Mouse (Mus musculus) lung, embryonic 15.5 days (tissue): Measurements from ENCODE around the gene Zfp553. TPM values are rescaled to one million over a fixed set of nuclear protein-coding genes. Genes with fewer than 3 reads are reported as not detected.

Experiments used
- ATAC-seq: fragments of 200-750 bp; cut with Nextera tagmentation; 2 replicates; pipeline ENCODE4 v1.8.0; 2017; ENCODE audit warnings: moderate number of reproducible peaks, borderline replicate concordance; ENCODE audit not compliant: low FRiP score, low TSS enrichment; ENCODE audit errors: extremely low read depth
- H3K27ac ChIP-seq: fragments of 300-500 bp; sonication (generic); 2 replicates; pipeline ENCODE4 v1.5.1; 2015; ENCODE audit warnings: moderate library complexity, mild to moderate bottlenecking, inconsistent platforms
- H3K27me3 ChIP-seq: fragments of 300-500 bp; sonication (generic); 2 replicates; pipeline ENCODE4 v1.6.1; 2015; ENCODE audit warnings: inconsistent platforms
- H3K36me3 ChIP-seq: fragments of 300-500 bp; sonication (generic); 2 replicates; pipeline ENCODE4 v1.6.1; 2015; ENCODE audit warnings: inconsistent platforms
- H3K4me1 ChIP-seq: fragments of 300-500 bp; sonication (generic); 2 replicates; pipeline ENCODE4 v1.6.1; 2015; ENCODE audit warnings: inconsistent platforms
- H3K4me2 ChIP-seq: fragments of 300-500 bp; sonication (generic); 2 replicates; pipeline ENCODE4 v1.6.1; 2015; ENCODE audit warnings: inconsistent platforms, mild to moderate bottlenecking, moderate library complexity
- H3K4me3 ChIP-seq: fragments of 300-500 bp; sonication (generic); 2 replicates; pipeline ENCODE4 v1.5.1; 2015; ENCODE audit warnings: mild to moderate bottlenecking, inconsistent platforms
- H3K9ac ChIP-seq: fragments of 300-500 bp; sonication (generic); 2 replicates; pipeline ENCODE4 v1.6.1; 2015; ENCODE audit warnings: inconsistent platforms
- H3K9me3 ChIP-seq: fragments of 300-500 bp; sonication (generic); 2 replicates; pipeline ENCODE4 v1.6.1; 2016; ENCODE audit warnings: inconsistent platforms
- WGBS: fragments of 180-500 bp; shearing (Covaris S2); methylation state at CpG from one replicate; pipeline ENCODE4 v1.1.7; 2015; 5-methylcytosine and 5-hydroxymethylcytosine counted together
- polyA plus RNA-seq: library from polyadenylated mRNA; unstranded; fragments of >200 nt; fragmentation: Nextera tagmentation; extraction: Ambion mirVana; gene quantifications from 2 replicates; pipeline ENCODE4 v1.2.1, GENCODE M21; 2015

Gene Zfp553
- polyA plus RNA-seq, 1 experiment from 2014 or later, result 36.8 TPM

DNA sequence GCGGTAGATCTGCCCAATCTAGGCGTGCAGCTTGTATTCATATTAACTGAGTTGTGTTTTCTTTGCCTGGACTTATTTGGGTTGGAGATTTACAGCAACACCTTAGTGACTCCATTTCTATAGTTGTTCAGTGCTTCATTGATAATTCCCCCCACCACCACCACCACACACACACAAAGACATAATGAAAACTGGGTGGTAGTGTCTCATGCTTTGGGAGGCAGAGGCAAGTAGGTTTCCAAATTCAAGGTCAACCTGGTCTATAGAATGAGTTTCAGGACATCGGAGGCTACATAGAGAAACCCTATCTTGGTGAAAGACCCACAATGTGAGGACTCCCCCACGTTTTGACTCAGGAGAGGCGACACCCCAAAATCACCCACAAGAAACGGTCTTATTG lies 8.2 kb upstream of the Zfp553 start:
- no peak for ATAC-seq
- Histone ChIP-seq H3K9ac (no peak overlapping the region), H3K27me3 (no peaks in the 10 kb centered on the region), H3K27ac (no peak overlapping the region), H3K4me3 (no peak overlapping the region), H3K4me2 (no peak overlapping the region), H3K36me3 (peaks cover 5% of the 10 kb centered on the region; the same call in 1 of the 2 replicates), H3K9me3 (no peaks in the 10 kb centered on the region), H3K4me1 (no peaks in the 10 kb centered on the region; the same call in 1 of the 2 replicates)
- 85% methylated on average over 6 of the region's 6 CpGs for WGBS

DNA sequence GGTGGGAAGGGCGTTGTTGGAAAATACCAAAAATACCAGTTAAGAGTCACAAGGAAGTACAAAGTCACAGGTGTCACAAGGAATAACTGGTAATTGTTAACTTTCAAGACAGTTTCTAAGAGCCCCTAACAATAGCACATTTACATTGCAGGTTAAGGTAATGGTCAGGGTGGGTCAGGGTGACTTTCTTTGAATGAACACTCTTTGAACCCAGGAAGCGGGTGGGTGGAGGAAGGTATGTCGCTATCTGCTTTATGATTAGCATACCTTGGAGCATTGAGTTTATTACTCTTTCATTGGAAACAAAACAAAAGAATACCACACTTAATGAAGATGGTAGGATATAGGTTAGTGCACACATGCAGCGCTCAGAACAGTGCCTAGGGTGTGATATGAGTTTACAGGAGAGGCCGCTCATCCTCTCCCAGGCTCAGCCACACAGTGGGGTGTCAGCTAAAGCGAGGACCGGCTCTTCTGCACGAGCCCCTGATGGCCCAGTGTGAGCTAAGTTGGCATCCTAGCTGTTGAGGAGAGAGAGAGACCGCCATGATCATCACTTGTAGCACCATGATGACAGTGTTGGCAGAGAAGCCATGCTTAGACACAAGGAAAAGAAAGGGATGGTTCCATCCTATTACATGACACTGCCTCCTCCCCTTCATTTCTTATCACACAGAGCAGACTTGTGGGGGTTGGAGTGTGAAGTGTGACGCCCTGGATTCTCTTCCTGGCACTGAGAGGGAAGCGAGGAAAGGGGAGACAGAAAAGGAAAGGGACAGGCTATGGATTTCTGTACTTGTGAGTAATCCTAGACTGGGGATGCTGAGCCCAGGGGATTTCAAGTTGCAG lies 7.5 kb upstream of the Zfp553 start:
- no peak overlapping the region for H3K9ac ChIP-seq
- peak; percentile 30; the same call in 1 of the 2 replicates for ATAC-seq
- H3K4me1 ChIP-seq, result peaks cover 7% of the 10 kb centered on the region
- H3K36me3 ChIP-seq, result peaks cover 10% of the 10 kb centered on the region; the same call in 1 of the 2 replicates
- H3K4me2 ChIP-seq, result no peak overlapping the region
- WGBS, result 84% methylated on average over 11 of the region's 11 CpGs
- no peaks in the 10 kb centered on the region for H3K9me3 ChIP-seq
- no peaks in the 10 kb centered on the region for H3K27me3 ChIP-seq
- H3K4me3 ChIP-seq, result no peak overlapping the region
- H3K27ac ChIP-seq, result no peak overlapping the region

DNA sequence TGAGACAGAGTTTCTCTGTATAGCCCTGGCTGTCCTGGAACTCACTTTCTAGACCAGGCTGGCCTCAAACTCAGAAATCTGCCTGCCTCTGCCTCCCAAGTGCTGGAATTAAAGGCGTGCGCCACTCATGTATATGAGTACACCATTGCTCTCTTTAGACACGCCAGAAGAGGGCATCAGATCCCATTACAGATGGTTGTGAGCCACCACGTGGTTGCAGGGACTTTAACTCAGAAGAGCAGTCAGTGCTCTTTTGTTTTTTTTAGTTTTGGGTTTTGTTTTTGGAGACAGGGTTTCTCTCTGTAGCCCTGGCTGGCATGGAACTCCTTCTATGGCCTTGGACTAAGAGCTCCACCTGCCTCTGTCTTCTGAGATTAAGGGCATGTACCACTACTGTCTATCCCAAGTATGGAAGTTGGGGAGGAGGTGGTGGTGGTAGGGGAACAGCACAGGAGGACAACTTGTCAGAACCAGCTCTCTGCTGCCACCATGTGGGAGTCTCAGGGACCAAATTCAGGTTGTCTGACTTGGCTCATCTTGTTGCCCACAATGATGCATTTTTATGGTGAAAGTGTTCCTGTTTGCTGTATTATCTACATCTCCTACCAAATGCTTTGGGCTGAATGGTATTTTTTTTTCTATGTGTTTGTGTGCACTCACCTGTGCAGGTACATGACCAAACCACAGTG lies 4.1 kb upstream of the Zfp553 start:
- no peak overlapping the region for H3K4me3 ChIP-seq
- H3K27ac ChIP-seq, result no peak overlapping the region
- H3K27me3 ChIP-seq, result no peaks in the 10 kb centered on the region
- H3K36me3 ChIP-seq, result peaks cover 12% of the 10 kb centered on the region; the same call in 1 of the 2 replicates
- no peak for ATAC-seq
- H3K9ac ChIP-seq, result no peak overlapping the region
- WGBS, result 59% methylated on average over 4 of the region's 4 CpGs
- no peak overlapping the region for H3K4me2 ChIP-seq
- H3K9me3 ChIP-seq, result no peaks in the 10 kb centered on the region
- peaks cover 24% of the 10 kb centered on the region for H3K4me1 ChIP-seq

DNA sequence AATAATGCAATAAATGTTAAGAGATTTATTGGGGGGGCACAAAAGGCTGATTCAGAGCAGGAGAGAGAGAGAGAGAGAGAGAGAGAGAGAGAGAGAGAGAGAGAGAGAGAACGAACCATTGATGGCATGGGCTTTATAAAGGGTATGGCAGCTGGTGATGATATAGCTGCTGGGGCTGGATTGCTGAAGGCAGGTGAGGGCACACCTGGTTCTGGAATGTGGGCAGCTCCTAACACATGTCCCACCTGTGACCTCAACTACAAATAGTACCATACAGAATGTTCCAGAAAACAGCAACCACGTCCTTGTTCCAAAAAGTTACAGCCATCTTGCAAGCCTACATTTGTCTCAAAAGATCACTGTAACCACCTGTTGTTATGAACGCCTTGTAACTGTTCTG lies 1.5 kb upstream of the Zfp553 start:
- Histone ChIP-seq H3K27me3 (no peaks in the 10 kb centered on the region), H3K9me3 (no peaks in the 10 kb centered on the region), H3K4me2 (peak overlapping the region; percentile 66), H3K9ac (peak overlapping the region; percentile 94), H3K36me3 (peaks cover 29% of the 10 kb centered on the region), H3K4me1 (peaks cover 33% of the 10 kb centered on the region), H3K27ac (no peak overlapping the region), H3K4me3 (peak overlapping the region; percentile 95)
- no peak for ATAC-seq
- 42% methylated on average over 3 of the region's 3 CpGs for WGBS

DNA sequence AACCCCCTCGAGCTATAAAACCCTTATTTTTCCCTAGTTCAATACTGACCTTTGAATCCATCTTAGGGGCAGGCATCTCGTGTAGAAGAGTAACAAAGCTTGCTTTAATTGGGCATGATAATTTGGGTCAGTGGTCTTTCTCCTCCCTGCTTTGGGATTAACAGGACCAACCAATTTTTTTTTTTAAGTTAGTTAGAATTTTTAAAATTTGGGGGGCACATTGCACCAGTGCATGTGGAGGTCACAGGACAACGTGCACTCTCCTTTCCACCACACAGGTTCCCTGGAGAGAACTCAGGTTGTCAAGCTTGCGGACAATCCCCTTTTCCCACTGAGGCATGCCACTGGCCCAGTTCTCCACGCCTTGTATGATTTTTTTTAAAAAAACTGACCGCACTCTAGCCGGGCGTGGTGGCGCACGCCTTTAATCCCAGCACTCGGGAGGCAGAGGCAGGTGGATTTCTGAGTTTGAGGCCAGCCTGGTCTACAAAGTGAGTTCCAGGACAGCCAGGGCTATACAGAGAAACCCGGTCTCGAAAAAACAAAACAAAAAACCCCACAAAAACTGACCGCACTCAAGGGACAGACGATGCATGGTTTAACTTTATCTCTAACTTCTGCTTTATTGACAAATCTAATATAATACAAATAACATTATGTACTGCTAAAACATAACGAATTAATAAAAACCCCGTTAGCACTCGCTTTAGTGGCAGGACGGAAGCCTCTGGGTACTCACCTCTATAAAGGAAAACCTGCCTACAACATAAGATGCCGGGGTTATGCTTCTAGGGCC lies 837 bp upstream of the Zfp553 start:
- Histone ChIP-seq H3K9me3 (no peaks in the 10 kb centered on the region), H3K36me3 (peaks cover 35% of the 10 kb centered on the region), H3K4me3 (peak overlapping the region; percentile 95), H3K4me1 (peaks cover 33% of the 10 kb centered on the region), H3K4me2 (peak overlapping the region; percentile 66), H3K9ac (peak overlapping the region; percentile 94), H3K27ac (peak overlapping the region; percentile 99), H3K27me3 (no peaks in the 10 kb centered on the region)
- 2% methylated on average over 20 of the region's 20 CpGs for whole genome bisulfite sequencing
- ATAC-seq, result no peak

DNA sequence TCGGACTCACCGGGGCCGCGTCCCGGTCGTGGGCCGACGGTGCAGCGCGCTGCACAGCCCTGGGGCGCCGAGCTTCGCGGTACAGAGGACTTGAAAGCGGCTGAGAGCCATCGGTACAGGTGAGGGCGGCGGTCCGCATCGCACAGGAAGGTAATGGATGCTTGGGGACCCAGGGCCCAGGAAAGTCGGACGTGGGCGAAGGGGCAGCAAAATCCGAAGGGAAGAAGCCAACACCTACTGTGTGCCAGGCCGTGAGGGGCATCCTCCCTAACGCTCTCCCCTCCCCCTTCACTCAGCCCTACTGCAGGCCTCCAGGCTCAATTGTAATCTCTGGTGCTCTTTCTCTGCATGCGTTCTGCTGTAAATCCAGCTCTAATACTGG lies 498 bp downstream of the Zfp553 start:
- Histone ChIP-seq H3K27me3 (no peaks in the 10 kb centered on the region), H3K27ac (peak overlapping the region; percentile 99), H3K4me3 (peak overlapping the region; percentile 95), H3K9ac (peak overlapping the region; percentile 94), H3K9me3 (no peaks in the 10 kb centered on the region), H3K36me3 (peaks cover 49% of the 10 kb centered on the region), H3K4me2 (peak overlapping the region; percentile 66), H3K4me1 (peaks cover 33% of the 10 kb centered on the region)
- ATAC-seq, result peak; percentile 24; the same call in 1 of the 2 replicates
- under 1% methylated on average over 27 of the region's 27 CpGs for WGBS

DNA sequence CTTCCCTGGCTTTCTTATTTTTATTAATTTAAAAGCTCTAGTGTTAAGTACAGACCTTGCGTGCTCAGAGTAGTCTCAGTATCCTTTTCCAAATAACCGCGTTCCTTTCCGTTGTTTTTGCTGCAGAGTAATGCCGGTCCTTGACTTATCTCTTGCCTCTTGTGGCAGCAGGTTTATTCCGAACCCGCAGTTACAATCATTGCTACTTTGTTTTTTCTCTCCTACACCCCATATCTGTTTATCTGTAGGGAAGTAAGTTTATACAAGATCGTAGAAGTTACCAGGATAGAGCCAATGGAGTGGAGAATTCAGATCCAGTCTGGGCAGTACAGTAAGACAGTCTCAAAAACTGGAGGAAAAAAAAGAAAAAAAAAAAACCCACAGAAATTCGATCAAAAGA lies 904 bp downstream of the Zfp553 start:
- Histone ChIP-seq H3K36me3 (peaks cover 53% of the 10 kb centered on the region), H3K9me3 (no peaks in the 10 kb centered on the region), H3K27ac (peak overlapping the region; percentile 99), H3K4me3 (peak overlapping the region; percentile 95), H3K9ac (peak overlapping the region; percentile 94), H3K4me2 (peak overlapping the region; percentile 66), H3K27me3 (no peaks in the 10 kb centered on the region), H3K4me1 (peaks cover 33% of the 10 kb centered on the region)
- 1% methylated on average over 9 of the region's 9 CpGs for WGBS
- no peak for ATAC-seq

DNA sequence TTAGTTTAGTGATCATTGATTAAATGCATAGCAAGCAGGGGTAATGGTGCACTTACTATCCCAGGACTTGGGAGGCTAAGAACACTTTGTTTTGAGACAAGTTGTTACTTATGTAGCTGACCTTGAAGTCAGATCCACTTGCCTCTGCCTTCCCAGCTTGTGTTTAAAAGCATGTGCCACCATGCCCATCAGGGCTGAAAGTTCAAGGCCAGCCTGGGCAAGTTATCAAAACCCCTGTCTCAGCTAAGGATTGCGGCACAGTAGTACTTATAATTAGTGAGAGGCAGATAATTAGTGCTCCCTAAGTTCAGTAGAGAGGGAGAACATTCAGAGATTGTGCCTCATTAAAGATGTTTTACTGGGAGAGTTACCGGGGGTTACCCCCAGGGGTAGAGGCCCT lies 1.9 kb downstream of the Zfp553 start:
- no peak overlapping the region for H3K4me3 ChIP-seq
- no peak overlapping the region for H3K27ac ChIP-seq
- no peaks in the 10 kb centered on the region for H3K9me3 ChIP-seq
- H3K4me1 ChIP-seq, result peaks cover 32% of the 10 kb centered on the region
- H3K4me2 ChIP-seq, result peak overlapping the region; percentile 66
- H3K36me3 ChIP-seq, result peaks cover 51% of the 10 kb centered on the region
- 0 out of 2 replicates have a peak overlapping the region, but pooled peaks have one; percentile 7 for H3K9ac ChIP-seq
- WGBS, result 95% methylated on average over 2 of the region's 2 CpGs
- ATAC-seq, result no peak
- no peaks in the 10 kb centered on the region for H3K27me3 ChIP-seq

DNA sequence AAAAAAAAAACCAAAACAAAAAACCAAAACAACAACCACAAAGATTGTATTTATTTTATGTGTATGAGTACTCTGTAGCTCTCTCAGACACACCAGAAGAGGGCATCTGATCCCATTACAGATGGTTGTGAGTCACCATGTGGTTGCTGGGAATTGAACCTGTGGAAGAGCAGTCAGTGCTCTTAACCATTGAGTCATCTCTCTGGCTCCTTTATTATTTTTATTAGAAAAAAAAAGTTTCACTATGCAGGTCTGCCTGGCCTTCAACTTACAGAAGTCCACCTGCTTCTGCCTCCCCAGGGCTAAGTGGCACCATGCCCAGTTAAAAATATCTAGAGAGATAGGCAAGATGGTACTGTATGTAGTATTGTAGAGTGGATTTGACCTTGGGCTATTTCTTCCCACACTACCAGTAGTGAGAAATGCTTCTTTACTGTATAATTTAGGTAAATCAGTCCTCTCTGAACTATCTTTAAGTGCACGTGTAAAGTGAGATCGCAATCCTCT lies 10.6 kb downstream of the Zfp553 start:
- 36% methylated on average over 2 of the region's 2 CpGs for WGBS
- ATAC-seq, result no peak

DNA sequence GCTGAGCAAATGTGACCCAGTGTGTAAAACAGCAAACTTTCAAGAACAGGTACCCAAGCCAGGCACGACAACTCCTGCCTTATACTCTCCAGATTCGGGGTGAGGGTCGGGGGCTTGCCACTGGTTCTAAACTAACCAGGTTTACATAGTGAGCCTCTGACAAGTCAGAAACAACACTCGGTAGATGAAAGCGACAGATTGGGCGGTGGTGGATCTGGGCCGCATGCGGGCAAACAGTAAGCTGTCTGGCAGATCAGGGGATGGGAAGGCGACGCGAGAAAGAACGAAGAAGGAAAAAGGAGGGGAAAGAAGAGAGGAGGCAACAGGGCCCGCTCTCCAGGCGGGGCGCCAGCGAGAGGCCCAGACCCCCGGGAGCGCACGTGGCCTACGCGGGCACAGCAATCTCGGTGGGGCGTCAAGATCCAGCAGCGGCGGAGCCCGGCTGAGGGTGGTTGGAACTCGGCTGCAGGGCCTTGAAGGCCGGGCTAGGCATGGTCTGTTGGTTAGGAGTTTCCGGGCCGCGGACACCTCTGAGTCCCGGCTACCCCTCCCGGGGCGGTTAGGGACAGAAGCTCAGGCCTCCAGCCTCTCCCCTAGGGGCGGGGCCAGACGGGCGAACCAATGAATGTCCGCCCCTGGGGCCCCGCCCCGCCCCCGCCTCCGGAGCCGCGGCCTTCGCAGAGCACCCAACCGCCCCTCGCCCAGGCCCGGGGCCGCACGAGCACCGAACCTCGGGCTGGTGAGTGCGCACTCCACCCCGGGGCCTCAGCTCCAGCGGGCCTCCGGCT lies 11.2 kb downstream of the Zfp553 start, which contains the start of gene Zfp771:
Gene Zfp771 (plus strand): TSS at position 405 of the 788 bp plus-strand sequence.
- Histone ChIP-seq H3K9me3 (no peaks in the 10 kb centered on the region), H3K4me3 (peak within 1 kb of the TSS; percentile 92), H3K9ac (peak within 1 kb of the TSS; percentile 95), H3K27ac (peak within 1 kb of the TSS; percentile 94), H3K4me2 (peak within 1 kb of the TSS; percentile 83), H3K36me3 (peaks cover 11% of the 10 kb centered on the region), H3K4me1 (peaks cover 26% of the 10 kb centered on the region), H3K27me3 (no peaks in the 10 kb centered on the region)
- ATAC-seq, result peak; percentile 96
- under 1% methylated on average over 53 of the region's 56 CpGs for WGBS

More for the DNA sequence above, 10.6 kb downstream of the Zfp553 start:
- no peaks in the 10 kb centered on the region for H3K27me3 ChIP-seq
- H3K27ac ChIP-seq, result peak overlapping the region; percentile 94
- H3K9me3 ChIP-seq, result no peaks in the 10 kb centered on the region
- H3K4me2 ChIP-seq, result peak overlapping the region; percentile 83
- peak overlapping the region; percentile 92 for H3K4me3 ChIP-seq
- H3K9ac ChIP-seq, result peak overlapping the region; percentile 95
- peaks cover 26% of the 10 kb centered on the region for H3K4me1 ChIP-seq
- peaks cover 14% of the 10 kb centered on the region for H3K36me3 ChIP-seq
